Mouse (Mus musculus) ovary, postnatal 10 days (tissue): ENCODE results near the gene Ren1.

Experiments
- DNase-seq: peaks from one replicate; pipeline ENCODE4 v3.0.0; 2022; ENCODE audit warnings: low spot score

Gene Ren1

GRCm38 (mm10) chr1:133377547-133377946, 27.2 kb downstream of the Ren1 start:
- no peak for DNase-seq

- no peak for DNase-seq
These were observed 29.1 kb downstream of the Ren1 start for GRCm38 (mm10) chr1:133379254-133379985.

DNA sequence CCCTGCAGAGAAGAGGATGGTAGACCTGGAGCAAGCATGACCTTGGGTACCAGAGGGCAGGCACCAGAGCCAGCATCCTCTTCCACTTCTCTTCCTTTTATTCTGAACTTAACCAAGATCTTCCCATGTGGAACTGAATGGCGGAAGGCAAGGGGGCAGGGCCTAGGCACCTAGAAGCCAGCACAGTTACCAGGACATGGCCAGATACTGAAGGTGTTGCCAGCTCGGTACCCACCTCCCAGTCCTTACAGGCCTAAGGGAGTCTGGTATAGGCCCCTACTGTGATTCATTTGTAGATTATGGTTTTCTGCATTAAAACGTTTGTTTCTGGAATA, 29.6 kb downstream of the Ren1 start:
- DNase-seq: no peak

- no peak for DNase-seq
These were observed 30.2 kb downstream of the Ren1 start for GRCm38 (mm10) chr1:133380347-133381065.

- no peak for DNase-seq
These were observed 31.7 kb downstream of the Ren1 start for GRCm38 (mm10) chr1:133382008-133382407.

- no peak for DNase-seq
These were observed 32.3 kb downstream of the Ren1 start for GRCm38 (mm10) chr1:133382552-133383155.

DNA sequence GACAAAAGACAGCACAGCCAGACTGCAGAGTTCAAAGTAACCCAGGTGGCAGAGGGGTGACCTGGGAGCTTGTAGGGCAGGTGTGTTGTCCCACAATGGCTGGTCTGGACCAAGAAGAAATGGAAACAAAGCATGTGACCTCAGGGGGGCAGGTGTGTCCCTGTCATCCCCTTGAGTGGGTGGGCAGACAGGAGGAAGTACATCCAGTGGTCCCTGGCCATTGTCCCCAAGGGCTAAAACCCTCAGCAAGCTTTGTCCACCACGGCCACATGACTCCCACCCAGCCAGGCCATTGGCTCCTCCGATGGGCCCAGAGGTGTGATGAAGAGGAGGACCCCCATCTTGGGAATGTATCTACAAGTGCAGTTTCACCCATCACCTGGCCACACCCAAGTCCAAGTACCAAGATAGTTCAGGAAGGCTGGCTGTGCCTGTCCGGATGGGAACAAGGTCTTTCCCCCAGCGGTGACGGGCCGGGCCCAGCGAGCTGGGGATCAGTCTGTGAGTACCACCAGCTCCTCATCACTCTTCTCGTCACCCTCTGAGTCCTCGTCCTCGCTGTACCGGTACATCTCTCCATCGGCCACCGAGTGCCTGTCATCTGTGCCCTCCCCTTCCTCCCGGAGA, 33.0 kb downstream of the Ren1 start:
- no peak for DNase-seq

DNA sequence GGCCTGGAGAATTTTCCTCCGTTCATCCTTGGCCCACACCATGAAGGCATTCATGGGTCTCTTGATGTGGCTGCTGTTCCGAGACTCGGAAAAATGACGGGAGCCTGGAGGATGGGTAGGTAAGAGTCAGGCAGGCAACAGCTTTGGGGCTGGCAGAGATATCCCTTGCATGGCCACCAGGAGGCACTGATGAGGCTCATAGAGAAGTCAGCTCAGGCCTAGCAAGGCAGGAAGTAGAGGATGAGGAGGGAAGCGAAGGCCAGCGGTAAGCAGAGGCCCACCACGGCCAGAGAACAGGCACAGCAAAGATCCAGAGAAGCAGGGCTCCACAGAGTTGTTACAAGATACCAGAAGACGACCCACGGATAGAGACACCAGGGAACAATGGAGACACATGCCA, 35.2 kb downstream of the Ren1 start:
- no peak for DNase-seq

GRCm38 (mm10) chr1:133386209-133386608, 35.9 kb downstream of the Ren1 start:
- DNase-seq: no peak

GRCm38 (mm10) chr1:133387539-133388268, 37.4 kb downstream of the Ren1 start:
- DNase-seq: no peak

GRCm38 (mm10) chr1:133394702-133395101, 44.4 kb downstream of the Ren1 start:
- DNase-seq: no peak

GRCm38 (mm10) chr1:133396693-133397092, 46.4 kb downstream of the Ren1 start:
- no peak for DNase-seq

DNA sequence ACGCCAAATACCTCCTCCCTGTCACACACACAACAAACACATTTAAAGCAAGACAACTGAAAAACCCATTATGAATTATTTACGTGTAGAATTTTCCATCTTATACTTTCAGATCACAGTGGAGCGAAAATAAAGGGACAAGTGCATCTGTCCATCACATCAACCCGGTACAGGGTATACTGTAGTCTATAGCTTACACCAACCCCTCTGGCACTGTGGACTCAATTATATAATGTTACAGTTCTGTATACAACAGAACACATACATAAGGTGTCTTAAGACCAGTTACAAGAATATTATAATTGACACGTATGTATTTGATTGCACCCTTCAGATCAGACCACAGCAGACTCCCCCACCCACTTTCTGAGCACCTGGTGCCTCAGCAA, 46.8 kb downstream of the Ren1 start:
- DNase-seq: no peak

GRCm38 (mm10) chr1:133397483-133398237, 47.4 kb downstream of the Ren1 start:
- DNase-seq: no peak

DNA sequence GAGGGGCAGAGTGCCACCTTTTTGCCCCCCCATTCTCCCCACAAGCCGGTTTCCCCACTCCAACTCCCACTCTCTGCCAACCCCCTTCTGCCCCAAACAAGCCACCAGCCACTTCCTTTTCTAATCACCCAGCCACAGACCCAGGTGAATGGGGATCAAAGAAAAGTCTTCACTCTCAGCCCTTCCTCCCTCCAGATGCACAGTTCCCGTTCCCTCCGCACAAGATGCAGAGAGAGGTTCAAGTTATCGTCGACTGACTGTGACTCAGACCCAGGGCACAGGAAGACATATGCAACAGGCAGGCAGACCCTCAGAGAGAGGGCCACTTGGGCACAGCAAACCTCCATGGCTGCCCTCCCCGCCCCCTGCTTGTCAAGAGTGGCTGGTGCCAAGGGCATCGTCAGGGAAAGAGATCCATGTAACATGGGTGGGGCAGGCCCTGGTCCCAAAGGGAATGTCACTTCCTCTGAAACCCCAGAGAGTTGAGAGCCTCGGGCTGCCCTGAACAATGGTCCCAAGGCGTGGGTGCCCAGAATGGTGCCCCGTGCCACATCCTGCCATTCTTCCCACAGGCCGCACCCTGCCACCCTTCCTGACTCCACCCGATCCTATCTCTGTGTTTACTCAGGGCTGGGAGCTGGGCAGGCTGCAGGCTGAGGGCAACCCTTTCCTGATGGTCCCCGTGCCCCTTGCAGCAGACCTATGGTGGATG, 49.9 kb downstream of the Ren1 start:
- DNase-seq: no peak

GRCm38 (mm10) chr1:133404005-133404404, 53.7 kb downstream of the Ren1 start:
- DNase-seq: no peak

DNA sequence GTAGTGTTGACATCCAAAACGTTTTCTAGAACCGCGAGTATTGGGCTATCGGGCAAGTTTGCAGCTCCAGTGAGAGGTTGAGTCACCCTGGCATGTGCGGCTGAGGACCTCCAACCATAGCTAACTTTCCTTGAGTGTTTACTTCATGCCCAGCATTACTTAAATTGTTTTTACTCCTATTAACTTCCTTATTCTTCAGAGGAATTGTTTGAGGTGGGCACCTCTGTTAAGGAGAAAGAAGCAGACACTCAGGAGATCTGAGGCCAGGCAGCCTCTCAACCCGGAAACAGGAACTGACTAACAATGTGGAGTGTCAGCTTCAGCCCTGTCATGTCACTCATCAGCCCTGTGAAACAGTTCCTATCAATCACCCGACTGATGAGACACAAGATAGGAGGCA, 56.3 kb downstream of the Ren1 start:
- DNase-seq: no peak

DNA sequence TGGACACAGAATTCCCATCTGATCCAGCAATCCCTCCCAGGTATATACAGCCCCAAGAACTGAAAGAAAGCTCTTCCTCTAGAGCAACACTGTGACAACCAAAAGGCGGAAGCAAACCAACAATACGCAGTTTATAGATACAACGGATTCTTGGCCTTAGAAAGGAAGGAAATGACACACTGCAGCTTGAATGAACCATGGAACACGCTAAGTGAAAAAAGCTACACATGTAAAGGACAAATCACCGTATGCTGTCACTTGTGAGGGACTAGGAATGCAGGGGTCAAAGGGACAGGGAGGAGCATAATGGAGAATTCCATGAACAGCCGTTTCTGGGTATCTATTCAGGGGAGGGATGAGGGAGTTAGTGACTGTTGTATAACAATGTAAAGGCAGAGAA, 57.1 kb downstream of the Ren1 start:
- DNase-seq: no peak

DNA sequence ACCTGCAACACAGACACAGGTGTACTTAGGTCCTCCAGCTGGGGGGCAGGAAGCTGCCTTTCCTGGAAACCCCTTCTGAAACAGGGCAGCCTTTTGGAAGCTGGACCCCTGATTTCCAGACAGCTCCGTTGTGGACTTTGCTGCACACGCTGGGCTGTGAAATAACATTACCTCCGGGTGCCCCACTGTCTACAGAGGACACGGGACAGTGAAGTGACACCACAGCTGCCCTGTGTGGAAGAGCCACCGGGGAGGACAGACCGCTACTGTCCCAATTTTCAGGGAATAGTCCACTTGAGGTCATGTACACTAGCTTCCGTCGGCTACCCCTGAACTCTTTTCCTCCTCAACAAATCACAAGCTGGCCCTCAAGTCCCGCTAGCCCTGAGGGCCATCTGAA, 58.0 kb downstream of the Ren1 start:
- no peak for DNase-seq

DNA sequence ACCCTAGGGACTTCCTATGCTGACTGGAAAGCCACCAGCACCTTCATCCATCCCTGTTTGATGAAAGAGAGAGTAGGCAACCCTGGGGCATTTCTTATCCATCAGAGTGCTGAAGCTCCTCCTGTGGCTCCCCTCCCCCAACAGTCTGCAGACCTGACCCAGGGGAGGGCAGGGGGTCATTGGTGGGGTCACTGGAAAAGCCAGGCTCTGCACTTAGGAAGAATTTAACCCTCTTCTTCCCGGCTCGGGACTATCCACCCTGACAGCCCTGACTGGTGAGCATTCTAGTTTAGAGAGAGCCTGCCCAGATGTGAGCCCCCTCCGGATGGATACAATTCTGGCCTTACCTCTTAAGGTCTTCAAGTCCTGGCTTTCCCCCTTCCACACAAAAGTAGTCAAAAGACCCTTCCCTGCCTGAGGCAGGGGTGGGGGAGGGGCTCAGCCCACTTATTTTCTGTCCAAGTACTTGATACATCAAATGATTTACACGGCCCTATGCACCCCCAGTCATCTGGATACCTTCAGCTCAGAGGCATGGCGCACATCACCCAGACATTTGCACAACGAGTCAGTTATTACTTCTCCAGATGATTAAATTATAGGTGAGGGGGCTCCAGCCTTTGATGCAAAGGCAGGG, 58.7 kb downstream of the Ren1 start:
- DNase-seq: no peak
